Mouse (Mus musculus) MEL (cell line): ENCODE measurements around the gene Pi4ka. TPM values are rescaled to one million over a fixed set of nuclear protein-coding genes. Genes with fewer than 3 reads are reported as not detected.
A peak's percentile ranks its signal among the peaks of the same experiment; 100 is the strongest.

Experiments
- DNase-seq: peaks from one replicate; pipeline ENCODE4 v3.0.0; 2011; ENCODE audit warnings: low read depth, low spot score
- H3K27ac ChIP-seq: 2 replicates; pipeline ENCODE4 v1.5.1; 2012; ENCODE audit warnings: low read depth, mild to moderate bottlenecking, control low read depth, low read length, moderate library complexity; ENCODE audit not compliant: control insufficient read depth
- H3K27me3 ChIP-seq, 2 experiments: fragments of 150-350 bp in 1 of 2; sonication (generic) in 1 of 2; 2 replicates each; pipeline ENCODE4 v1.6.1; 2012; ENCODE audit warnings: low read length in 2 of 2, mild to moderate bottlenecking in 2 of 2, improper control_type of control experiment in 1 of 2, moderate library complexity in 1 of 2; ENCODE audit not compliant: insufficient read depth in 2 of 2, control insufficient read depth in 1 of 2
- H3K36me3 ChIP-seq, 2 experiments: 2 replicates each; pipeline ENCODE4 v1.6.1; 2012 to 2014; ENCODE audit warnings: low read length in 2 of 2, improper control_type of control experiment in 1 of 2, inconsistent platforms in 1 of 2, mild to moderate bottlenecking in 1 of 2; ENCODE audit not compliant: insufficient read depth in 2 of 2, control insufficient read depth in 1 of 2
- H3K4me1 ChIP-seq, 2 experiments: fragments of 150-350 bp in 1 of 2; sonication (generic) in 1 of 2; 2 replicates each; pipeline ENCODE4 v1.6.1; 2012; ENCODE audit warnings: low read length in 2 of 2, improper control_type of control experiment in 1 of 2, mild to moderate bottlenecking in 1 of 2; ENCODE audit not compliant: insufficient read depth in 2 of 2, control insufficient read depth in 1 of 2
- H3K4me3 ChIP-seq, 2 experiments: fragments of 150-350 bp in 1 of 2; sonication (generic) in 1 of 2; 2 replicates each; pipeline ENCODE4 v1.5.1; 2012; ENCODE audit warnings: low read depth in 2 of 2, low read length in 2 of 2, mild to moderate bottlenecking in 2 of 2, moderate library complexity in 2 of 2, control low read depth in 1 of 2, improper control_type of control experiment in 1 of 2; ENCODE audit not compliant: control insufficient read depth in 1 of 2, insufficient read depth in 1 of 2
- H3K79me2 ChIP-seq: 2 replicates; pipeline ENCODE4 v1.6.1; 2012; ENCODE audit warnings: mild to moderate bottlenecking, low read length, moderate library complexity; ENCODE audit not compliant: control insufficient read depth, poor library complexity, insufficient read depth
- H3K9ac ChIP-seq: 2 replicates; pipeline ENCODE4 v1.6.1; 2012; ENCODE audit warnings: low read depth, mild to moderate bottlenecking, control low read depth, low read length, moderate library complexity; ENCODE audit not compliant: control insufficient read depth, poor library complexity, severe bottlenecking
- H3K9me3 ChIP-seq: fragments of 150-350 bp; sonication (generic); replicated peaks from 2 replicates; pipeline ENCODE4 v1.6.1; 2012; ENCODE audit warnings: mild to moderate bottlenecking, low read length, improper control_type of control experiment, moderate library complexity; ENCODE audit not compliant: insufficient read depth
- BHLHE40 ChIP-seq: IDR thresholded peaks from 2 replicates; pipeline ENCODE4 v1.6.1; 2012; ENCODE audit warnings: low read depth, mild to moderate bottlenecking, inconsistent platforms, low read length, improper control_type of control experiment, borderline replicate concordance
- CTCF ChIP-seq, 3 experiments: IDR thresholded peaks in 2 of 3; conservative IDR thresholded peaks in 1 of 3; 2 replicates each; pipeline ENCODE4 v1.5.1; 2011 to 2012; ENCODE audit warnings: low read length in 3 of 3, low read depth in 2 of 3, mild to moderate bottlenecking in 2 of 3, improper control_type of control experiment in 1 of 3, inconsistent platforms in 1 of 3, mixed read lengths in 1 of 3, moderate library complexity in 1 of 3; ENCODE audit not compliant: control insufficient read depth in 1 of 3, insufficient read depth in 1 of 3, poor library complexity in 1 of 3, severe bottlenecking in 1 of 3
- ELF1 ChIP-seq: IDR thresholded peaks from 2 replicates; pipeline ENCODE4 v1.6.1; 2014; ENCODE audit warnings: low read depth, mild to moderate bottlenecking, inconsistent platforms, low read length, improper control_type of control experiment, moderate library complexity
- EP300 ChIP-seq, 2 experiments: IDR thresholded peaks; 2 replicates each; pipeline ENCODE4 v1.6.1; 2011; ENCODE audit warnings: improper control_type of control experiment in 2 of 2, low read length in 2 of 2, low read depth in 1 of 2, mild to moderate bottlenecking in 1 of 2
- ETS1 ChIP-seq: IDR thresholded peaks from 2 replicates; pipeline ENCODE4 v1.6.1; 2012; ENCODE audit warnings: low read depth, mild to moderate bottlenecking, inconsistent platforms, low read length, improper control_type of control experiment, moderate library complexity
- GATA1 ChIP-seq: IDR thresholded peaks from 2 replicates; pipeline ENCODE4 v1.6.1; 2011; ENCODE audit warnings: low read depth, low read length, improper control_type of control experiment
- HCFC1 ChIP-seq: IDR thresholded peaks from 2 replicates; pipeline ENCODE4 v1.6.1; 2012; ENCODE audit warnings: low read depth, mild to moderate bottlenecking, inconsistent platforms, low read length, improper control_type of control experiment, moderate library complexity
- JUND ChIP-seq: IDR thresholded peaks from 2 replicates; pipeline ENCODE4 v1.6.1; 2011; ENCODE audit warnings: low read depth, mild to moderate bottlenecking, improper control_type of control experiment, low read length
- KAT2A ChIP-seq: conservative IDR thresholded peaks from 2 replicates; pipeline ENCODE4 v1.6.1; 2012; ENCODE audit warnings: low read depth, low read length, improper control_type of control experiment, inconsistent platforms
- MAX ChIP-seq: IDR thresholded peaks from 2 replicates; pipeline ENCODE4 v1.6.1; 2011; ENCODE audit warnings: low read length, improper control_type of control experiment
- MEF2A ChIP-seq: IDR thresholded peaks from 2 replicates; pipeline ENCODE4 v1.6.1; 2014; ENCODE audit warnings: low read depth, mild to moderate bottlenecking, inconsistent platforms, low read length, improper control_type of control experiment; ENCODE audit not compliant: poor library complexity, insufficient replicate concordance, severe bottlenecking; ENCODE audit errors: extremely low read depth
- MXI1 ChIP-seq: IDR thresholded peaks from 2 replicates; pipeline ENCODE4 v1.6.1; 2011; ENCODE audit warnings: mild to moderate bottlenecking, low read depth, low read length, improper control_type of control experiment
- MYC ChIP-seq: IDR thresholded peaks from 2 replicates; pipeline ENCODE4 v1.6.1; 2011; ENCODE audit warnings: low read depth, mild to moderate bottlenecking, low read length, improper control_type of control experiment, moderate library complexity
- RAD21 ChIP-seq: IDR thresholded peaks from 2 replicates; pipeline ENCODE4 v1.6.1; 2011; ENCODE audit warnings: mild to moderate bottlenecking, low read depth, low read length, improper control_type of control experiment
- RCOR1 ChIP-seq: IDR thresholded peaks from 2 replicates; pipeline ENCODE4 v1.6.1; 2012; ENCODE audit warnings: low read depth, mild to moderate bottlenecking, inconsistent platforms, low read length, improper control_type of control experiment
- SIN3A ChIP-seq: IDR thresholded peaks from 2 replicates; pipeline ENCODE4 v1.6.1; 2012; ENCODE audit warnings: low read length, improper control_type of control experiment, inconsistent platforms
- SMC3 ChIP-seq: IDR thresholded peaks from 2 replicates; pipeline ENCODE4 v1.6.1; 2011; ENCODE audit warnings: low read depth, low read length, improper control_type of control experiment
- TAL1 ChIP-seq: IDR thresholded peaks from 2 replicates; pipeline ENCODE4 v1.6.1; 2012; ENCODE audit warnings: mild to moderate bottlenecking, inconsistent platforms, low read length, moderate library complexity, mixed read lengths
- TBP ChIP-seq: IDR thresholded peaks from 2 replicates; pipeline ENCODE4 v1.8.0; 2011; ENCODE audit warnings: low read depth, low read length, improper control_type of control experiment
- TCF12 ChIP-seq: IDR thresholded peaks from 2 replicates; pipeline ENCODE4 v1.6.1; 2014; ENCODE audit warnings: low read depth, mild to moderate bottlenecking, inconsistent platforms, low read length, improper control_type of control experiment, moderate library complexity
- UBTF ChIP-seq: IDR thresholded peaks from 2 replicates; pipeline ENCODE4 v1.6.1; 2012; ENCODE audit warnings: low read depth, mild to moderate bottlenecking, inconsistent platforms, low read length, improper control_type of control experiment, moderate library complexity, borderline replicate concordance; ENCODE audit not compliant: insufficient read depth
- USF1 ChIP-seq: IDR thresholded peaks from 2 replicates; pipeline ENCODE4 v1.6.1; 2014; ENCODE audit warnings: low read depth, mild to moderate bottlenecking, inconsistent platforms, low read length, improper control_type of control experiment, moderate library complexity
- ZKSCAN1 ChIP-seq: IDR thresholded peaks from 2 replicates; pipeline ENCODE4 v1.6.1; 2012; ENCODE audit warnings: low read depth, mild to moderate bottlenecking, inconsistent platforms, low read length, improper control_type of control experiment, moderate library complexity
- ZNF384 ChIP-seq: IDR thresholded peaks from 2 replicates; pipeline ENCODE4 v1.6.1; 2012; ENCODE audit warnings: low read depth, mild to moderate bottlenecking, inconsistent platforms, low read length, improper control_type of control experiment
- polyA plus RNA-seq, 2 experiments: library from polyadenylated mRNA; stranded (reverse) in 1 of 2; unstranded in 1 of 2; fragments of >175 nt in 1 of 2; fragments of >200 nt in 1 of 2; gene quantifications; 2 replicates each; pipeline versions ENCODE4 v1.2.1 to v1.2.4; 2012; ENCODE audit warnings: low replicate concordance in 2 of 2, low read depth in 1 of 2; ENCODE audit not compliant: insufficient read length in 2 of 2, insufficient read depth in 1 of 2, missing spikeins in 1 of 2
- total RNA-seq: library from RNA; depleted of rRNA; stranded (reverse); fragments of 300-350 nt; gene quantifications from 2 replicates; pipeline ENCODE4 v1.2.3, GENCODE M21; 2012

The Pi4ka gene
- total and polyA plus RNA-seq, 3 experiments, result 25.0 to 286 (median 73.1) TPM

DNA sequence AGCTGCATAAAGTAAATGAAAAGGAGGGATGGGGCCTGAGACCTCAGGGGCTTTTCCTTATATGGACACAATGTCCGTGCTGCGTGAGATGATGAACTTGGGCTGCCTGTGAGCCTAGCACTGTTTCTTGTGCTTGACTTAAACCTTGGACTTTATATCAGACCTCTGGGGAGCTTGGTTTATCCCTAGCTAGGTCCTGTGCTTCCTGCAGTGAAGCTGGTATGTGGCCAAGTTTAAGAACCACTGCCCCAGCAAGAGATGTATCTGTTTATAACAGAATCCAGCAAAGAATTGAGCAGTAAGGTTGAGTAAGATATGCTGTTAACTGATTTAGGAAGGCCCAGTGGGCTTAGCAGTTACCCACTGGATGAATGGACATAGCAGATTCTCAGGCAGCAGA lies 166.7 kb downstream of the Pi4ka start (continued):
- TF ChIP-seq CTCF (IDR thresholded peaks at IDR 0.05 in 2 of 3, conservative IDR thresholded peaks at IDR 0.05 in 1 of 3; ENCODE audit: control insufficient read depth in 1 of 3, insufficient read depth in 1 of 3, low read depth in 2 of 3, low read length in 3 of 3, poor library complexity in 1 of 3, severe bottlenecking in 1 of 3) (no peak), JUND (no peak)
- TF ChIP-seq, all 39 proteins: peak for 7

DNA sequence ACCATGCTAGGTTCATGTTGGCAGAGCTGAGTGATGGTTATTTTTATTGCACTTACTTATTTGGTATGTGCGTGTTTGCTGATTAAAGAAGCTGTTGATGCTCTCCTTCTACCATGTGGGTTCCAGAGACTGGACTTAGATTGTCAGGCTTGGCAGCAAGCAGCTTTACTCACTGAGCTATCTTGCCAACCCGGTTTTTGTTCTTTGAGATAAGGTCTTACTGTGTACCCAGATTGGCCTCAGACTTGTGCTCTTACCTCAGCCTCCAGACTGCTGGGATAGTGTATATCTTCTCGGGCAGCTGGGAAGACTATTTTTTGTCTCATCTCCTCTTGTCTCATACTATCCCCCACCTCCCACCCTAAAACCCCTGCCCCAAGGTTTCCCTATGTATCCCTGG lies 168.5 kb downstream of the Pi4ka start:
- H3K36me3 ChIP-seq, result peaks cover 0 to 48% of the 10 kb centered on the region in 2 experiments; a peak in 2 of 4 replicates
- peak overlapping the region; percentile 33; the same call in 1 of the 2 replicates for H3K27ac ChIP-seq
- TF ChIP-seq RCOR1 (peak; percentile 97), ETS1 (peak; percentile 90), MXI1 (peak; percentile 89), RAD21 (no peak), TAL1 (peak; percentile 86), CTCF (IDR thresholded peaks at IDR 0.05 in 2 of 3, conservative IDR thresholded peaks at IDR 0.05 in 1 of 3; ENCODE audit: control insufficient read depth in 1 of 3, insufficient read depth in 1 of 3, low read depth in 2 of 3, low read length in 3 of 3, poor library complexity in 1 of 3, severe bottlenecking in 1 of 3) (no peak), KAT2A (no peak), HCFC1 (0 out of 2 replicates have a peak, but pooled peaks have one; percentile 2), MYC (peak; percentile 77), BHLHE40 (peak; percentile 64), GATA1 (peak; percentile 96), TBP (peak; percentile 32; the same call in 1 of the 2 replicates), ELF1 (no peak), EP300 (IDR thresholded peaks at IDR 0.05; ENCODE audit: low read depth in 1 of 2, low read length in 2 of 2) (peak; percentile 91 to 92), TCF12 (peak; percentile 96), SIN3A (peak; percentile 84), USF1 (no peak), SMC3 (no peak), ZNF384 (peak; percentile 50; the same call in 1 of the 2 replicates), MEF2A (peak; percentile 42; the same call in 1 of the 2 replicates), ZKSCAN1 (no peak), UBTF (no peak), MAX (peak; percentile 73)
- peaks cover 33% of the 10 kb centered on the region for H3K79me2 ChIP-seq
- H3K9me3 ChIP-seq, result no peaks in the 10 kb centered on the region
- DNase-seq, result peak; percentile 82
- peaks cover 37 to 65% of the 10 kb centered on the region in 2 experiments for H3K4me1 ChIP-seq
- H3K9ac ChIP-seq, result no peak overlapping the region
- no peaks in the 10 kb centered on the region for H3K27me3 ChIP-seq
- no peak overlapping the region for H3K4me3 ChIP-seq
